Mouse (Mus musculus): Measurements from ENCODE around the gene Rnaseh2a.

The Rnaseh2a gene

GRCm38 (mm10) chr8:84982499-84983011, 13.0 kb upstream of the Rnaseh2a start:
- peak in 1 of 2 experiments; percentile 34 for DNase-seq

DNA sequence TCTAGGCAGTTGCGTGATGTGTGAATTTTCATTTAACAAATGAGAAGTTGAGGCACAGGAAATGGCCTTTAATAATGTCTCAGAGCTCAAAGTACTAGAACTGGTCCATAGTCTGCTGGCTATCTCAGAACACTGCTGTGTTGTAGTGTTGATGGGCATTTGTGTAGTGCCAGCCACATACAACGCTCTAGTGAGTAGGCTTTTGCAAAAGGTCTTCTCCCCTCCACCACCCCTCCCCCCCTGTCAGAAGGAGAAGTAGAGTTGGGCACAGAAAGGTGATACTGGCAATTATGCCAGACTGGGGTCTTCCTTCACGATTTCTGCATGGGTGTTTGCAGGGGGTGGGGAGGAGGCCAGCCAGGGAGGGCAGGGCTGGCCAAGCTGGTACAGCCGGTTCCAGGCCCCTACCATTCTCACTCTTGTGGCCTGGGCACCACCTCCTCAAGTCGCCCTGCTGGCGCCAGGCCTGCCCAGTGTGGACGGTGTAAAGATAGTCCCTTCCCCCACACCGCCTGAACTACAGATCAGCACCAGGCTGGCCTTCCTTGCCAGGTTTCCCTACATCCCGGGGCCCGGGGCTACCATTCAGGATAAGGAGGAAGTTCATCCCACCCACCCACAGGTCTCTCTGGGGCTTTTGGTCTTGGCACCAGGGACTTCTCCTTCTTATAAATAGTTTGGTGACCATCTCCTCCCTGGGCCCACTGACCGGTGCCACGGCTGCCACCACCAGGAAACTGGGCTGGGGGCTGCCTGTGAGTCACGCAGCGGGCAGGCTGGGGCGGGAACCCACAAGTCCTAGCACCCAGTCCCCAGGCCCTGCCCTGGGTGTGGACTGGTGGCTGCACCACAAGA, 12.3 kb upstream of the Rnaseh2a start:
- peak; percentile 81 to 88 for DNase-seq

DNA sequence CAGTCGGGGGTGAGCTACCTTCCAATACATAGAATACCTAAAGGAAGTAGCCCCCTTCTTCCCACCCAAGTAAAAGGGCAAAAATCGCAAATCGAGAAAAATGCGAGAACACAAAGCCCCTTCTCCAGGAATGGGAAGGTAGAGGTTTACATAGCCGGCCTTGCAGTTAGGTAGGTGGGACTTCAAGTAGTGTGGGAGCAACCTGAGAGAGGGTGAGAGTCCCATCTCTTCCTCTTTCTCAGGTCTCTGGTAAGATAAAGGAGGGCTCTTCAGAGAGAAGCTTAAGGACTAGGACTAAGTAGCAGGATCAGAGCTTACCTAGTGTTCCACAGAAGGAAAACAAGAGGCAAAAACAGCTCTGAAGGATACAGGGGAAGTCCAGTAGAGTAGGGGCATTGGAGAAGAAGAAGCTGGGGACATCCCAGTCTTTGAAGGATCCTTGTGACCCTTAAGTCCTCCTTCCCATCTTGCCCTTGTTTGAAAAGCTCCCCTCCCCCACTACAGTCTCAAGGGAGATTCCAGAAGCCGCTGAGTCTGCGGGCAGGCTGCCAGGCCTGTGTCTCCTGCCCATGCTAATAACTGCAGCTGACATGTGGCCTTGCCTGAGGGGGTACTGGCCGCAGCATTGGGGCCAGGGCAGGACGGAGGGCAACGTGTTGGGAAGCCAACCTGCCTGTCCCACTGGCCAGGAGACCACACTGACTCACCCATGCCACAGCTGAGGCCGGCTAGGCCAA, 11.2 kb upstream of the Rnaseh2a start:
- peak; percentile 88 to 92 for DNase-seq

- DNase-seq, result peak; percentile 96 to 97
Observed at GRCm38 (mm10) chr8:84979599-84980421, 10.2 kb upstream of the Rnaseh2a start.

DNA sequence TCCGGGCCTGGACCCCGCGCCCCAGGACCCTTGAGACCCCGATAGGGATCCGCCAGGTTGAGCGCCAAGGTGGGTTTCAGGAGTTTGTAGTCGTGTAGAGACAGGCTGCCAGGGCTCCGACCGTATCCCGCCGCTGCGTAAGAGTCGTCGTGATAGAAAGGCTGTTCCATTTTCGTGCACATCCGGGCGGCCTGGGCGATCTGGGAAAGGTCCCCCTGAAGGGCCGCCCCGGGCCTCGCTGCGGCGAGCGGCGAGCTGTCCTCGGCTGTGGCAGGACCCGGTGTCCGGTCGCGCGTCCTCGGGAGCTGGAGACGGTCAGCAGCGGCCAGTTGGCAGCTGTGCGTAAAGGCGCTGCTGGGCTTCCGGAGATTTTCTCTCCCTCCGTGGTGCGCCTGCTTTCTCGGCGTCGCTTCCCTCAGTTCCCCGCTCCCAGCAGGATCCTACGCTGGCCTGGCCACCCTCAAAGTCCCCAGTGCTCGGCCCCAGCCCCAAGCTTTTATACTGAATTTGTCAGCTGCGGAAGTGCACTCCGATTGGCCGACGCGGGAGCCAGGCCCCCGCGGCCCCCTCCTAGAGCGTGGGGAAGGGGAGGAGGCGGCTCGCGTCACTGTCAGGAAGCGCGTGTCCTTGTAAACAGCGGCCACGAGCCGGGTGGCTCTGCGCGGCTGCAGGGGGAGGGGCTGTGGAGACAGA, 8.8 kb upstream of the Rnaseh2a start, which contains the start of gene Junb:
Junb (minus strand) TSS at position 471 of the 693 bp plus-strand sequence.
- DNase-seq, result peak; percentile 98

DNA sequence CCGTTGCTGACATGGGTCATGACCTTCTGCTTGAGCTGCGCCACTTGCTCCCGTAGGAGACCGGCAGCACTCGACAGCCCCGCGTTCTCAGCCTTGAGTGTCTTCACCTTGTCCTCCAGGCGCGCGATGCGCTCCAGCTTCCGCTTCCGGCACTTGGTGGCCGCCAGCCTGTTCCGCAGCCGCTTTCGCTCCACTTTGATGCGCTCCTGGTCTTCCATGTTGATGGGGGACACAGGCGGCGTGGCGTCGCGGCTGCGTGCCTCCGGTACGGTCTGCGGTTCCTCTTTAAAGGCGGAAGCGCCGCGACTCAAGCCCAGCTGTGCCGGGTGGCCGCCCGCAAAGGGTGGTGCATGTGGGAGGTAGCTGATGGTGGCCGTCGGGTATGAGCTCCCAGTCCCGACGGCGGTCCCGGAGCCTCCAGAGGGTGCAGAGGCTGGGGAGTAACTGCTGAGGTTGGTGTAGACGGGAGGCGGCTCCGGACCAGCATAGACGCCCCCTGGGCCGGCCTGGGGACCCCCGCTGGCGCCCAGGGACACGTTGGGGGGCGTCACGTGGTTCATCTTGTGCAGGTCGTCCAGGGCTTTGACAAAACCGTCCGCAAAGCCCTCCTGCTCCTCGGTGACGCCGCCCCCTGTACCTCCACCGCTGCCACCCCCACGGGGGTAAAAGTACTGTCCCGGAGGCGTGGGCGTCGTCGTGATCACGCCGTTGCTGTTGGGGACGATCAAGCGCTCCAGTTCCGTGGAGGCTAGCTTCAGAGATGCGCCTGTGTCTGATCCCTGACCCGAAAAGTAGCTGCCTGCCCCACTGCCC, 8.1 kb upstream of the Rnaseh2a start:
- peak; percentile 72 to 81 for DNase-seq

- no peak for DNase-seq
Observed at GRCm38 (mm10) chr8:84976763-84977434, 7.3 kb upstream of the Rnaseh2a start.

- DNase-seq, result peak; percentile 97 to 98
Observed at GRCm38 (mm10) chr8:84976031-84976762, 6.6 kb upstream of the Rnaseh2a start.

GRCm38 (mm10) chr8:84975434-84975833, 5.9 kb upstream of the Rnaseh2a start:
- DNase-seq, result peak; percentile 79 to 83

GRCm38 (mm10) chr8:84974543-84975142, 5.1 kb upstream of the Rnaseh2a start:
- no peak for DNase-seq

GRCm38 (mm10) chr8:84973803-84974542, 4.4 kb upstream of the Rnaseh2a start:
- peak; percentile 66 to 72 for DNase-seq

DNA sequence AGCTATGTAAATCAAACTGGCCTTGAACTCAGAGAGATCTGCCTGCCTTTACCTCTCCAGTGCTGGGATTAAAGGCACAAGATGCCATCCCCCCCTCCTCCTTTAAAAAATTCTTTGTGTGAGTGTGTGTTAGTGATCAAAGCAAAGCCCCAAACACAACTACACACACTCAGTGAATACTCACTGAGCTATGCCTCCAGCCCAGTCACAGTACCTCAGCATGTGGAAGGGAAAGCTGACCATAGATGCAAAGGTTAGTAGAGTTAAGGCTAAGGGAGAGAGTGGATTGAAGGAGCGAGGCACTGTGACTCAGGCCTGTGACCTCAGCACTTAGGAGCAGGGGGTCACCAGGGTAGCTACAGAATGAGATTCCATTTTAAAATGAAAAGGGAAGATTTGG, 3.5 kb upstream of the Rnaseh2a start:
- DNase-seq, result no peak

- DNase-seq, result no peak
Observed at GRCm38 (mm10) chr8:84970913-84971312, 1.3 kb upstream of the Rnaseh2a start.

- no peak for DNase-seq
Observed at GRCm38 (mm10) chr8:84970135-84970790, 696 bp upstream of the Rnaseh2a start.

DNA sequence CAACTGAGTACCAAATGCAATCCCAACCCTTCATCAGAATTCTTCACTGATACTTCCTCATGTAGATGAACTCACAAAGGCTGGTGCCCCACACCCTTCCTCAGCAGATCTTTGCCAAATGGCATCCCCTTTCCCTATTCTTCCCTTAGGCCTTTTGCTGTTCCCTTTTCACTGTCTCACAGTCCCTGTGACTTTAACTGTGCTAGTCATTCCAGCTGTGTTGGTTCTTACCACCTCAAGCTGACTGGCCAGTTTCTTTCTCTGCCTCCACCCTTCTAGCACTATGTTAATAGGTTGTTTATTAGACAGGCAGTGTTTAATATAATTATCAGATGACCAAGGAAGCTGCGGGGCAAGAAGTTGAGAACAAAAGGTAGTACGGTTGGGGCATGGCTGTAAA, 917 bp downstream of the Rnaseh2a start:
- no peak for DNase-seq

DNA sequence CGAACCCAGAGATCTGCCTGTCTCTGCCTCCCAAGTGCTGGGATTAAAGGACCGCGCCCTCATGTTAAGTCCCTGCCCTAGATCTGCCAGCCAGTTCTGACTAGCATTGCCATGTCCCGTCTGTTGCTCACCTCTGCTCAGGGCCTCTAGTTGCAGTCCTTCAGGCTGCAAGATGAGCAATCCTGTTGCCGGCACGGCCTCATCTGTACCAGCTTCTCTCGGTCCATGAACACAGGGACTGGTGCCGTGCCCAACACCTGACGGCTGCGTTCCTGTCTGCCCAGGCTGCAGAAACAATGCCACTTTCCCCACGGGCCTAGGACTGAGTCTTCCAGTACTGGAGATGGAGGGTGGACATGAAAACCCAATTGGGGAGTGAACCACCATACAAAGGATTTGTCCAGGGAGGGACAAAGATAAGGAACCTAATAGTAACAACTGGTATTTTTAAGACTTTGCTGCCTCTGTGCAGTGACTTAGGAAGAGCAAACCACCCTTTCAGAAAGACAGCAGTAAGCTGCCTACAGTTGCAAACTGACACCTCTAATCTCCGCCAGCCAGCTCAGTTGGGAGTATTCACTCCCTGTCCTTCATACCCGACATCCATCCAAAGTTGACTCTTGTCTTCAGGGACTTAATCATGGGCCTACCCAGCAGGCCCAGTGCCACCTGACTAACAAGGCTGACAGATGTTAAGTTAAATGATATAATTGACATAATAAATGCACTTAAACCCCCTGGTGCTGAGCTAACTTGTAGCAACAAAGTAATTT, 1.8 kb downstream of the Rnaseh2a start:
- DNase-seq, result no peak

DNA sequence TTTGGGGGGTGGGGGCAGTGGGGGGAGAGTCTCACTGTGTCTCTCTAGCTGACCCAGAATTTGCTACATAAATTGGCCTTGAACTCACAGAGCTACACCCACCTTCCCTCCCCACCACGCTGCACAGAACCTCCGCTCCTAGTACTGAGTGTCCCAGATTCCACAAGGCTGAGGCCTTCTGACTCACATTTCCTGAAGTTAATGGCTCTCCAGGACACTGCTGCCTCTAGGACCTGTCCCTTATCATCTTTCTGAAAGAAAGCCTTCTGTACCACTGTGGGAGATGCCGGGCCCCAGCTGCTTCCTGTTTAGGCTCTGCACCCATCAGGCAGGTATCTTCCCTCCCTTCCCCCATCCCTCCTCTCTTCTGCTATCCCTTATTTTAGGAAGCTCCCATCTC, 3.0 kb downstream of the Rnaseh2a start:
- DNase-seq, result no peak
